Mouse (Mus musculus) neutrophil, adult 83 days (primary cell): ENCODE data around the gene Nolc1. TPM values are rescaled to one million over a fixed set of nuclear protein-coding genes. Genes with fewer than 3 reads are reported as not detected.

Experiments used
- total RNA-seq, 2 experiments: library from RNA; stranded (reverse); gene quantifications; one replicate each; pipeline ENCODE4 v1.2.4; 2023

Gene Nolc1
- 10 to 100 TPM; 22.0 to 24.7 TPM for total RNA-seq

DNA sequence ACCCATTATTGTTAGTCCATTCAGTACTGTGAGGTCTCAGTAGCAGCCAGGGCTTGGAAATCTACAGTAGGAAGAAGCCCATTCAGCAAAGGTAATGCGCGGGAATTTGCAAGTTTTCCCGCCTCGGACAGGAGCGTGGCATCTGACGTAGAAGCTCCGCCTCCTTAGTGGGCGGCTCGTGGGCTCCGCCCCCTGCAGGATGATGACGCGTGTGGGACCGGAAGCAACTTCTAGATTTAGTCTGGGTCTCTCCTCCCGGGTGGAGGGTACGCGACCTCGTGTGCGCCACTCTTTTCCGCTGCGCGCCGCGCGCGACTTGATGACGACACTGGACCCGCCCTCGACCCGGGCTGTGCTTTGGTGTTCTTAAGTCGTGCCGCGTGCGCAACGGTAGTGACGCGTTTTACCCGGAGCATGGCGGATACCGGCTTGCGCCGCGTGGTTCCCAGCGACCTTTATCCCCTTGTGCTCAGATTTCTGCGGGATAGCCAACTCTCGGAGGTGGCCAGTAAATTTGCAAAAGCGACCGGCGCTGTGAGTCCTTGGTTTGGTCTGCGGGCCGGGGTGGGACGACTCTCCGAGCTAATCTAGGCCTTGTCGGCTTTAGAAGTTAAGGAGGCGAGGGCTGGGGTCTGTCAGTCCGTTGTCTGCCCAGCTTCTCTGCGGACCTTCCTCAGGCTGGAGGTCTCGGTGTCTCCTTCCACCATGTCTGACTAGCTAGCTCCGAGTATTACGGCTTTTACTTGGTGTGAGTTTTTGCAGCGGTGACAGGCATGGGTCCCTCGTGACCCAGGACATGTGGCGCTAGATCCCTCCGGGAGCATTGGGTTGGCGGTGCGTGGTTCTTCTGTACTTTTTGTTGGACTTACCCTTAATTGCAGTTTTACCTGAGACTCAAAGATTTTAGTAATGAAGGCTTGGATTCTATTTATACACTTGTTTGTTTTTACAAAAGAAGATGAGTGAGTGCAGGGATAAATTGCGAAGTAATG lies at the start of gene Nolc1:
Gene Nolc1, plus strand, starts transcription at position 248 of the 992 bp plus-strand sequence.

GRCm38 (mm10) chr19:46044271-46044992 lies 31.2 kb upstream of the Nolc1 start, which contains the start of gene Pprc1:
TSS of gene Pprc1 (plus strand) at chr19:46044886.

GRCm38 (mm10) chr19:46044993-46045695 lies 30.5 kb upstream of the Nolc1 start, which contains the start of gene Ldb1:
TSS of gene Ldb1 (minus strand) at chr19:46045214.

GRCm38 (mm10) chr19:46131694-46132525 lies 56.2 kb downstream of the Nolc1 start, which contains the start of gene Elovl3:
TSS of gene Elovl3 (plus strand) at chr19:46131897.

Other genes starting within 250 kb of the Nolc1 start
- 10 to 100 TPM; 11.7 to 13.3 TPM for gene Armh3, start 77.4 kb upstream of the Nolc1 start, total RNA-seq
- gene Hps6, start 72.4 kb upstream of the Nolc1 start, total RNA-seq = 1 to 10 TPM; 5.6 to 8.0 TPM
- 10 to 100 TPM; 19.1 to 23.2 TPM for gene Pprc1, start 31.0 kb upstream of the Nolc1 start, total RNA-seq
- gene Ldb1, start 30.6 kb upstream of the Nolc1 start, total RNA-seq = 10 to 100 TPM; 74.9 to 85.5 TPM
- gene Elovl3, start 56.0 kb downstream of the Nolc1 start, total RNA-seq = under 1 TPM; 0.22 to 0.66 TPM
- not detected for gene Pitx3, start 72.5 kb downstream of the Nolc1 start, total RNA-seq
- gene Gbf1, start 76.6 kb downstream of the Nolc1 start, total RNA-seq = 10 to 100 TPM; 56.1 to 60.1 TPM
- 10 to 100 TPM; 41.7 to 43.7 TPM for gene Nfkb2, start 228.5 kb downstream of the Nolc1 start, total RNA-seq